Mouse (Mus musculus): ENCODE results near the gene Hmbs. TPM values are rescaled to one million over a fixed set of nuclear protein-coding genes. Genes with fewer than 3 reads are reported as not detected.

Hmbs gene
- total and polyA plus RNA-seq, 3 experiments: 65.1 to 74.0 (median 73.7) TPM

GRCm38 (mm10) chr9:44318076-44318825, 25.8 kb downstream of the Hmbs start:
- no peak for DNase-seq (ENCODE audit: extremely low read depth)
- TF ChIP-seq POLR2A (IDR thresholded peaks at IDR 0.05; ENCODE audit: low read depth, low read length) (no peak), SMC3 (IDR thresholded peaks at IDR 0.05; ENCODE audit: low read depth, low read length) (no peak), HCFC1 (IDR thresholded peaks at IDR 0.05; ENCODE audit: low read depth, low read length) (no peak)
- Histone ChIP-seq H3K4me1 (ENCODE audit: control insufficient read depth in 1 of 2, insufficient read depth in 2 of 2) (peaks cover 7 to 27% of the 10 kb centered on the region in 2 experiments; a peak in 3 of 4 replicates), H3K27ac (ENCODE audit: insufficient read depth, low read depth) (no peak overlapping the region), H3K4me2 (ENCODE audit: insufficient read depth, low read depth, poor library complexity, severe bottlenecking) (peak overlapping the region; percentile 85), H3K36me3 (replicated peaks in 1 of 2; ENCODE audit: control insufficient read depth in 1 of 2, insufficient read depth in 1 of 2, low read length in 1 of 2) (peaks cover 29 to 42% of the 10 kb centered on the region in 2 experiments), H3K79me2 (replicated peaks; ENCODE audit: control insufficient read depth, extremely low read depth, insufficient read depth, poor library complexity, severe bottlenecking) (no peaks in the 10 kb centered on the region), H3K4me3 (replicated peaks in 1 of 3; ENCODE audit: low read depth in 2 of 3, low read length in 2 of 3, poor library complexity in 1 of 3) (peak overlapping the region in 1 of 3 experiments; percentile 20), H3K27me3 (replicated peaks) (peaks cover 4% of the 10 kb centered on the region), H3K9ac (ENCODE audit: insufficient read depth, low read depth) (no peak overlapping the region), H3K9me3 (replicated peaks; ENCODE audit: low read length) (no peaks in the 10 kb centered on the region)
- dilution Hi-C loops (cut with MboI; ENCODE audit: extremely low pct_ligation_motif_present, extremely low pct_unique_long_range_greater_than_20kb, low sequenced_read_pairs): no loop called here
- in situ Hi-C loops (cut with MboI; ENCODE audit: low pct_ligation_motif_present, low pct_unique_long_range_greater_than_20kb, low sequenced_read_pairs): no loop called here

GRCm38 (mm10) chr9:44317452-44317851, 26.6 kb downstream of the Hmbs start:
- H3K36me3 ChIP-seq (replicated peaks in 1 of 2; ENCODE audit: control insufficient read depth in 1 of 2, insufficient read depth in 1 of 2, low read length in 1 of 2): peaks cover 33 to 50% of the 10 kb centered on the region in 2 experiments
- H3K27ac ChIP-seq (ENCODE audit: insufficient read depth, low read depth): no peak overlapping the region
- H3K9ac ChIP-seq (ENCODE audit: insufficient read depth, low read depth): no peak overlapping the region
- H3K79me2 ChIP-seq (replicated peaks; ENCODE audit: control insufficient read depth, extremely low read depth, insufficient read depth, poor library complexity, severe bottlenecking): no peaks in the 10 kb centered on the region
- DNase-seq (ENCODE audit: extremely low read depth): no peak
- dilution Hi-C loops (cut with MboI; ENCODE audit: extremely low pct_ligation_motif_present, extremely low pct_unique_long_range_greater_than_20kb, low sequenced_read_pairs): no loop called here
- H3K4me3 ChIP-seq (replicated peaks in 1 of 3; ENCODE audit: low read depth in 2 of 3, low read length in 2 of 3, poor library complexity in 1 of 3): no peak overlapping the region
- in situ Hi-C loops (cut with MboI; ENCODE audit: low pct_ligation_motif_present, low pct_unique_long_range_greater_than_20kb, low sequenced_read_pairs): no loop called here
- H3K27me3 ChIP-seq (replicated peaks): peaks cover 4% of the 10 kb centered on the region
- TF ChIP-seq ETS1 (conservative IDR thresholded peaks at IDR 0.05; ENCODE audit: low read depth, low read length) (no peak), MXI1 (IDR thresholded peaks at IDR 0.05; ENCODE audit: low read depth, low read length) (no peak), SIN3A (IDR thresholded peaks at IDR 0.05; ENCODE audit: low read length) (no peak), GABPA (IDR thresholded peaks at IDR 0.05; ENCODE audit: insufficient replicate concordance, low read depth, low read length) (no peak), ZC3H11A (IDR thresholded peaks at IDR 0.05; ENCODE audit: low read depth, low read length) (no peak), IRF4 (IDR thresholded peaks at IDR 0.05; ENCODE audit: low read depth, low read length) (no peak), KAT2A (IDR thresholded peaks at IDR 0.05; ENCODE audit: insufficient replicate concordance, low read length) (no peak), EP300 (IDR thresholded peaks at IDR 0.05; ENCODE audit: low read length) (no peak), USF2 (conservative IDR thresholded peaks at IDR 0.05; ENCODE audit: low read depth, low read length) (peak; percentile 17; the same call in 1 of the 2 replicates)
- H3K9me3 ChIP-seq (replicated peaks; ENCODE audit: low read length): no peaks in the 10 kb centered on the region
- H3K4me1 ChIP-seq (ENCODE audit: control insufficient read depth in 1 of 2, insufficient read depth in 2 of 2): peaks cover 7 to 27% of the 10 kb centered on the region in 2 experiments; a peak in 3 of 4 replicates
- H3K4me2 ChIP-seq (ENCODE audit: insufficient read depth, low read depth, poor library complexity, severe bottlenecking): no peak overlapping the region

GRCm38 (mm10) chr9:44314910-44315309, 29.1 kb downstream of the Hmbs start:
- Histone ChIP-seq H3K4me2 (ENCODE audit: insufficient read depth, low read depth, poor library complexity, severe bottlenecking) (no peak overlapping the region), H3K9ac (ENCODE audit: insufficient read depth, low read depth) (no peak overlapping the region), H3K4me1 (ENCODE audit: control insufficient read depth in 1 of 2, insufficient read depth in 2 of 2) (peaks cover 4 to 29% of the 10 kb centered on the region in 2 experiments; a peak in 3 of 4 replicates), H3K27me3 (replicated peaks) (no peaks in the 10 kb centered on the region), H3K27ac (ENCODE audit: insufficient read depth, low read depth) (no peak overlapping the region), H3K9me3 (replicated peaks; ENCODE audit: low read length) (no peaks in the 10 kb centered on the region), H3K79me2 (replicated peaks; ENCODE audit: control insufficient read depth, extremely low read depth, insufficient read depth, poor library complexity, severe bottlenecking) (no peaks in the 10 kb centered on the region), H3K36me3 (replicated peaks in 1 of 2; ENCODE audit: control insufficient read depth in 1 of 2, insufficient read depth in 1 of 2, low read length in 1 of 2) (peaks cover 33 to 71% of the 10 kb centered on the region in 2 experiments), H3K4me3 (replicated peaks in 1 of 3; ENCODE audit: low read depth in 2 of 3, low read length in 2 of 3, poor library complexity in 1 of 3) (no peak overlapping the region)
- dilution Hi-C loops (cut with MboI; ENCODE audit: extremely low pct_ligation_motif_present, extremely low pct_unique_long_range_greater_than_20kb, low sequenced_read_pairs) (no loop called here), in situ Hi-C loops (cut with MboI; ENCODE audit: low pct_ligation_motif_present, low pct_unique_long_range_greater_than_20kb, low sequenced_read_pairs) (no loop called here)
- DNase-seq (ENCODE audit: extremely low read depth): no peak
- TF ChIP-seq MAZ (IDR thresholded peaks at IDR 0.05; ENCODE audit: low read depth, low read length): no peak
- no peak for TF ChIP-seq RCOR1 (conservative IDR thresholded peaks at IDR 0.05; ENCODE audit: low read depth, low read length)
- TF ChIP-seq ZC3H11A (IDR thresholded peaks at IDR 0.05; ENCODE audit: low read depth, low read length): no peak

Measured in CH12.LX (cell line).